Mouse (Mus musculus) skeletal muscle tissue, adult 2 months (tissue): ENCODE data around the gene Mpzl1.

Experiments
- DNase-seq: peaks from one replicate; pipeline ENCODE4 v3.0.0-alpha.2; 2012; ENCODE audit warnings: low read depth, low spot score

Mpzl1 gene

DNA sequence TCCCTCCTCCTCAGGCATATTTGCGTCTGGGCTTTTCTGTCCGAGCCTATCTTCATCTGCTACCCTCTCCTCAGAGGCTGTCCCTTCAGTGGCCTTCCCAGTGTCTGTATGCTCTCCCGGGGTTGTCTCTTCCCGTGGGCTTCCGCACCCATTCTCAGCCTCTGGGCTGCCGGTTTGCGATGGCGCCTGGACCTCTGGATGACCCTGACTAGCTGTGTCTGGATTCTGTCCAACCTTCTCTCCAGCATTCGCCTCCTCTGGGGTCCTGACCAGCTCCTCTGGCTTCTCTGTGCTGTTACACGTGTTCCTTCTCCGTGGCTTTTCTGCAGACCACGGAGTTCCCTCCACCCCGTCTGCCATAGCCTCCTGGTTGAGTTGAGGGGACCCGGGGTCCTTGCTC is 21.1 kb upstream of the Mpzl1 start:
- DNase-seq = no peak

DNA sequence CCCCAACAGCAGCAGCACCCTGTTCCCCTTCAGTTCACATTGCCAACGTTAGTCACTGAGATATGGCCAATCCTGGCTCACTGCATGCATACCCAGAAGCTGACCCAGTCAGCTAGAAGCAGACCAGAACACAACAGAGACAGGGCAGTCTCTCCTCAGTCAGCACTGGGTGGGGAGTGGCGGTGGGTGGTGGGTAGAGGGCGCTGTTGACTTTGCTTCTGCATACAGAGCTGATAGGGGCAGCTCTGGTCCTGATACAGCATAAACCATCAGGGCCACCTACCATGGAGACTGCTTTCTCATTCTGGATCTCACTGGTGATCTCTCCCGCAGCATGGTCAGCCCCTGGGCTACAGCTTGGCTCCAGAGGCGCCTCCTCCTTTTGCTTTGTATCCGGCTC is 20.7 kb upstream of the Mpzl1 start:
- DNase-seq = no peak

DNA sequence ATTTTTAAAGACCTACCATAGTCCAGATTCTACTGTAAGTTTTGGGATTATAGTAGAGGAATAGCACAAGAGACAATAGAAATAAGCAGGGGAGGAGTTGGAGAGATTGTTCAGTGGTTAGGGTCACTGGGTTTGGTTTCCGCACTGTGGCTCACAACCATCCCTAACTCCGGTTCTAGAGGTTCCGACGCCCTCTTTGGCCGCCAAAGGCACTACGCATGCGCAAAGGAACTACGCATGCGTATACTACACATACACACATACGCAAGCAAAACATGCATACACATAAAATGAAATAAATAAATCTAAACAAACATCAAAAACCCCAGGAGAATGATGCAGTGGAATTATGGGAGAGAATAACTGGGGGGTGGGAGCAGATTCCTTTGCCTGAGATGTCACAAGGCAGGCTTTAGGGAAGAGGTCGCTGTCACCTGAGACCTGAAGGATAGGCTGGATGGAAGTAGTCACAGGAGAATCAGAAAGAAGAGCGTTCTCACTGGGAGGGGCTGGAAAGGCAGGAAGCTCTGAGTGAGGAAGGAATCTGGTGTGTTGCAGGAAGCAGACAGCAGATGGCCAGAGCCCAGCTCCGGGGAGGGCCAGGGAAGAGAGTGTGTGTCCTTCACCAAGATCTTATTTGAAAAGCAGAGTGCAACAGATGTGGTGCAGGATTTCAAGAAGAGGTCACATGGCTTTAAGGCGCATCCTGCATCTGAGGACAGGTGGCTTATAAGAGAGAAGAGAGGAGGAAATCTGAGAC is 19.0 kb upstream of the Mpzl1 start:
- no peak for DNase-seq

DNA sequence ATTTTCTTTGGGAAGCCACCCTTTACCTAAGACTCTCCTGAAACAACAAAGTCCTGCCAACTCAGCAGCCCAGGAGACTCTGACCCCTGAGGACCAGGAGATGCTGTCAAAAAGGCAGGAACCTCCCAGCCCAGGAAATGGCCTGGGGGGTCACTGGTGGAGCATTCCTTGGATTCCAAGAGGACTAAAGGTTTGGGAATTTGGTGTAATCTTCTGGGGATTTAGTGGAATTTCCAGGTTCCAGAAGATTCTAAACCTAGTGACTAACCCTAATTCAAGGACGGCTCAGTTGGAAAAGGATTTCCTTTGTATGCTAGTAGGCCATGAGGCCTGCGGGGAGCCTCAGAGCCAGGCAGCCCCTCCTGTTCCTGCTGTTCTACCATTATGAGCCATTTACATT is 18.2 kb upstream of the Mpzl1 start:
- DNase-seq = no peak

DNA sequence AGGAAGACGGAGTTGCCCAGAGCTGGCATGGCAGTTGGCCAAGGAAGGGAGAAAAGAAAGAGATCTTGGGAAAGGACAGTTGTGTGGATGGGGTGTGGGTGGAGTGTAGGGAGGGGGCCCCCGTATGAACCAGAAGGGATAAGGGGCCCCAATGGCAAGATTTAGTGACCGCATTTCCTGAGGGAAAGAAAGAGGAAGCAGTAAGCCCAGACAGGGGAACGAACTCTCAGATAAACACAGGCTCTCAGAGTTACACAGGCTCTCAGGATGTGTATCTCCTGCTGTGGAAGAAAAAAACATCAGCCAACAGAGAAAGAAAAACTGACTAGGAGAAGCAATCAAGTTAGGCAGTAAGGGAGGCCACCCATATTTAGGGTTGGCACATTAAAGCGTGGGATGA is 16.8 kb upstream of the Mpzl1 start:
- DNase-seq = no peak

DNA sequence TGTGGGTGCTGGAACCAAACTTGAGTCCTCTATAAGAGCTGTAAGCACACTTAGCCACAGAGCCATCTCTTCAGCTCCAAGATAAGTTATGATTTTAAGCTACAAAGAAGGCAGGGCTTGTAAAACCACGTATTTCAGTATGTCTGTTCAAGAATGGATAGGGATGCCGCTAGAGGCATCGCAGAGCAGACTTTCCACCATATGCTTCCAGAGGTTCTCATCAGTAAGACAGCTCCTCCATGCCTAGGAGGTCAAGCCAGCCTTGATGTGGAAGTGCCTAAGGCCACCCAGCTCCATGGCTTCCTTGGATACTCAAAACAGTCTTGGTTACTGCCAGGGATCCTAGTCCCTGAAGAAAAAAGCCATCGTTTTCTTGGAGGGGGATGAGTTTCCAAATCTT is 10.8 kb upstream of the Mpzl1 start:
- no peak for DNase-seq

DNA sequence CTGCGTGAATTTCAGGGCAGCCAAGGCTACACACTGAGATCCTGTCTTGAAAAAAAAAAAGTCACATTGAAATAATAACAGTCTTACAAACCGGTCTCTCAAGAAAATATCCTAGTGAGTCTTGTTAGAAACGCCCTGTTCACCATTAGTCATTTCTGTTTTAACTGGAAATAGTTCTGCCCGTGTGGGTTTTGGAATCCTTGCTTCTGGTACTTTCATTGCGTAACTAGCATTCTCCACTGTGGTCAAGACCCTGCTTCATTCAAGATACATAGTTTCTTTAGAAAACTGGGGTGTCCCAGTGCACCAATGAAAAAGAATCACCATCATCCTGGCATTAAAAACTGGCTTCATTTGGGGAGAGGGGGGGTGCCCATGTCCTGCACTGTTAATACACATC is 9.4 kb upstream of the Mpzl1 start:
- no peak for DNase-seq

- peak; percentile 30 for DNase-seq
Observed at GRCm38 (mm10) chr1:165642780-165643311, 8.5 kb upstream of the Mpzl1 start.

DNA sequence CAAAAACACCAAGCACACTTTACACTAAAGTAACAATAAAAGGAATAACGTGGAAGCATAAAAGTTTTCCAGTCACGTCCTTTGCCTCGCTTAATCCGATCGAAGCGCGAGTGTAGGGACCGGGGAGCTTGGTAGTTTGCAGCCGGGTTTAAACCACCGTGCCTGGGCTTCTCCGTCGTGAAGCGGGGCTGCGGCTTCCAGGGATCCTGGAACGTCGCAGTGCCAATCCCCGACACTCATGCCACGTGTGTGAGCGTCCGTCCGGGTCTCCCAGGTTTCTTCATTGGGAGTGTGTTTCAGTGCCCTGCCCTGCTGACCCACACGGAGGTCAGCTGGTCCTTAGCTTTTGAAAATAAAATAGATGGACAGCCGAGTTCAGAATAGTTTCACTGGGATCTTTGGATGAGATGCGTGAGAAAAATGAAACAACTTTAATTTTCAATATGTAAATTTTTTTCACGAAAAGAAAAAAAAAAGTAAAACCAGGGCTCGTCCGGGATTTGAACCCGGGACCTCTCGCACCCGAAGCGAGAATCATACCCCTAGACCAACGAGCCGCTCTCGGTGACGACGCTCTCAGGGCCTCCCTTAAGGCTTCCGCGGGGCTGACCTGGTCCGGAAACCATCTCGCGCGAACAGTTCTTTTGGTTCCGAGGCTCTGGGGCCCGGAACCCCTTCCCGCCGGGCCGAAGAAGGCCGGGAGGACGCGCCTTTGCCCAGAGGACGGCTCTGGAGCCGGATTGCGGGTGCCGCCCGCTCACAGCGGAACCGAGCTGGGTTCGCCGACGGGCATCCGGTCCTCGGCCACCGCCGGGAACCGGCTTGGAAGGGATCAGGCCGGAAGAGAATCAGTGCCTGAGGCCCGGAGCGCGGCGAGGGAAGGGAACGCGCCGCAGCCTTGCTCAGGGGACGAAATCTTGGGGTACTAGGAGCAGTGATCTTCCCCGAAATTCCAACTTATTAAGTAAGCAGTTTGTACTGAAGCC is 7.7 kb upstream of the Mpzl1 start:
- peak; percentile 89 for DNase-seq

GRCm38 (mm10) chr1:165641271-165641771 is 7.0 kb upstream of the Mpzl1 start:
- DNase-seq = peak; percentile 85

DNA sequence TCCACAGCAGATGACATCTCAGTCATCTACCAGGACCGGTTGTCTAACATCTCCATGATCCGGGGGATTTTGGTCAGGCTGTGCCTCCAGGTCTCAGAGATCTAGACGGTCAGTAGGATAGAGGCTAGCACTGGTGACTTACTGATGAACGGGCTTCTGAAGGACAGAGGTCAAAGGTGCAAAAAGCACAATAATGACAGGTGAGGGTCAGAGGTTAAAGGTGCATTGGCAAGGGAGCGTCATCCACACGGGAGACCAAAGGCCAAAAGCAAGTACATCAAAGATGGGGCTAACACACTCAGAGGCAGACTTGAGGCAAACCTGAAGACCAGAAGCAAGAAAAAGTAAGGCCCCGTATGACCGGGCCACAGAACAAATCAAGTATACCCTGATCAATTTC is 2.0 kb upstream of the Mpzl1 start:
- DNase-seq = no peak

DNA sequence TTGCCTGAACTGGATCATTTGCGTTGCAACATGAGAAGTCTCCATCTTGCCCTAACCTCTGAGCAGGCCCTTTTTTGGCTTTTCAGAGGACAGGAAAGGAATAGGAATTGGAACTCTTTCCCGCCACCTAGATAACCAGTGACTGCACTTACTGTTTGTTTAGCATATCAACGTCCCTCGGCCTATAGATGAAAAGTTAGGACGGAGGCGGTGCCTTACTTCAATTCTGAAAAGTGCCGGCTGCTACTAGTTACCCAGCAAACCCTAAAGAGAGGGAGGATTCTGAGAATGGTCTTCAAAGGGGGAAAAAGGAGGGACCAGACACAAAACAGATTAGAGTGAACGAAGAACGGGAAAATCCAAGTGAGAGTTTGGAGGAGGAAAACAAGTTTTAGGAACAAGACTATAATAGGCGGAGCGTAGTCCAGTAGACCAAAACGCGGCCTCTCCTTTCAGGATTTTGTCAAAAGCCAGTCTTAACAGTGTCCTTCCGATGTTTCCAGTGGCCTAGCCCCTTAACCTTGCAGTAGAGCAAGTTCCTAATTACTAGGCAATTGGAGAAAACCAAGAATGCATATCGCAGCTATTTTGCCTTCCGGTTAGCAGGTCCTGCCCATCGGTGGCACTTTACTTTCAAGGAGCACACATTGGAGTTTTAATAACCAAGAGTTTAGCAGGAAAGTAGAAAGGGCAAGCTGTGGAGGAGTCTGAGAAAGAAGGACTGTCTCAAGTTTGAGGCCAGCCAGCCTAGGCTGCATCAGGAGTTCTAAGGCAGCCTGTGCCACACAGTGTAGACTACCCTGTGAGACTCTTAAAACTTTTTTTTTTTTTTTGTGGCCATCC is 938 bp upstream of the Mpzl1 start:
- no peak for DNase-seq

GRCm38 (mm10) chr1:165633345-165633744 is 993 bp downstream of the Mpzl1 start:
- DNase-seq = no peak

GRCm38 (mm10) chr1:165631136-165631535 is 3.2 kb downstream of the Mpzl1 start:
- DNase-seq = no peak

DNA sequence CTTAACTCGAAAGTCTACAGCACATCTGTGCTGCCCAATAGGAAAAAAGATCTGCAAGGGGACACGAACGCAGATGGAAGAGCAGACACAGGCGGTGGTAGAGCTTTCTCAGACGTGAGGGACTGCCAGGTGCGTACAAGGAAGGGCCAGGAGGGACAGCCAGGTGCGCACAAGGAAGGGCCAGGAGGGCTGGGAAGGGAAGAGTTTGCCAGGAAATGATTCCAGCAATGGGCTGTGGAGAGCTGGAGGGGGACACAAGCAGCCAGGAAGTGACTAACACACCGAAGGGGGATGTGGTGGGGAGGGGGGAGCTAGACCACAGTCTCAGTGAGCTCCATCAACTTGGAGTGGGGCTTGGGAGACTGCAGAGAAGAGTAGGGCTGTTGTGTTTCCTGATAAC is 4.4 kb downstream of the Mpzl1 start:
- DNase-seq = no peak

DNA sequence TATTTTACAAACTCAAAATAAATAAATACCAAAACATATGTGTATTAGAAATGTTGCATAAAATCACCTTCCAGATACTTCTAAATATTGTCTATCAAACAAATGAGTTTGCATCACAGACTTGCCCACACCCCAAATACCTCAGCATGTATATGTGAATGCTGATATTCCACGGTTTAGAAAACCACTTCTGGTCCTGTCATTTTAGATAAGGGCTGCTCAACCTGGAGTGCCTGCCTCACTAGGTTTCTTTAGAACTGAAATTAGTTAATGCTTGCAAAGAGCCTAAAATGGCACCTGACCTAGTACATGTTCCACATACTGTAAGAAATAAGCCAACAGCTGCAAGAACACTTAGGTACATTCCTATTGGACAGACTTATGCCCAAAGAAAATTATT is 5.7 kb downstream of the Mpzl1 start:
- no peak for DNase-seq

DNA sequence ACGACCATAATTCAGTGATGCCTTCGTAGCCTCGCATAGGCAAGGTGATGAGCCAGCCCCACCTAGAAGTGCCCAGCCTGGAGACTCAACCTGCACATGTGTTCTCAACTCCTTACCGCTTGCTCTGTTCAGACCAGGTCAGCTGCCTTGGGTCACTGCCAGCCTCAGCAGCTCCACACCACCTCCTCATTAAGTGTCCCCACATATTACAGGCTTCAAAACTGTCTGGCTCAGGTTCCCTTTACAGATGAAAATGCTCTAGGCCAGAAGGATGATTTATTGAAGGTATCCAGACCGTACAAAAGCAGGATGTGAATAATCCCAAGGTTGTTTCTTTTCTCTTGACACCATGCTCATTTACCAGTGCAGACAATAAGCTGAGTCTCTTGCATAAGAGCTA is 8.4 kb downstream of the Mpzl1 start:
- no peak for DNase-seq

- DNase-seq = no peak
Observed at GRCm38 (mm10) chr1:165625058-165625457, 9.3 kb downstream of the Mpzl1 start.

DNA sequence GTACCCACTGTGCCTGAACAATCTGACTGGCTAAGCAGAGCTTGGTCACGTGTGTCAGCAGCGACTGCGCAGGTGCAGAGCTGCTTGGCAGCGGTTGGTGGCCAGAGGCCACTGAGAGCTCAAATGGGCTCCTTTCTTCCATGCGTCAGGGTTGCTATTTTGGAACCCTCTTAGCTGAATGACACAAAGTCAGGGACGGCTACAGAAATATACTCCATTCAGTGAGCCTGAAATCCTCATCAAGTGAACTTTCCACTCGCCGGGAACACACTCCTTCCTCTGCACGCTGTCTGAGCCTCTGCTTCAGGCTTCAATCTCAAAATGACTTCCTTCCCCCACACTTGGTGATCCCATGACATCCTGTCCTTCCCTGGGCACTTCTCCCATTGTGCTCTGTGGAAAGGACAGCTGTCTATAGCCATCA is 16.1 kb downstream of the Mpzl1 start:
- peak; percentile 92 for DNase-seq

DNA sequence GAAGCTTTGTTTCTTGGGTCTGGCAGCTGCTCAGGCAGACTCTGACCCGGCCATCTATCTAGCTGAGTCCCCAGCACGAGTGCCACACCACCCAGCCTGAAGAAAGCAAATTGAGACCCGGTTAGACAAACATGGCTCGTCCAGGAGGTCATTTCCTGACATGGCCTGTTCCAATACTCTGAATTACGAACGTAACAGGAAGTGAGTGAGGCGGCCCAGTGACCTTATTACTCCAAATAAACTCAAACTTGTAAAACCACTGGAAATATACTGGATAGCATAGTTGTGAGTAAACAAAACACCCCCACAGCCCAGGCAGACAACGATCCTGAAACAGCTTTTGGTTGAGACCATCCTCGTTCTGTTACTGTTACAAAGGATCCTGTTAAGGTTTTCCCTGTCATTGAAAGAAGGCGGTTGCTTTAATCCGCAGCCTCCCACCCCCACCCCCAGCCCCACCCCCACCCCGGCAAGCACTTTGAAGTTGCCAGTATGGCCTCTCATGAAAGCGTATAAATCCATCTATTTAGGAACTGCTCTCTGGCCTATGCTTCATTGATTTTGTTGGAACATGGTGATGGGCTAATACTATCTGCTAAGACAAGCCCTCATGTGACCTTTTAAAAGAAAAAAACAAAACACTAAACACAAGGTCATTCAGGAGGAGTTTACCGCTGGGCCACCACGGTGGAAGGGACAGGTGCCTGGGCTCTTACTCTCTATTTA is 17.0 kb downstream of the Mpzl1 start:
- DNase-seq = no peak

GRCm38 (mm10) chr1:165616652-165617051 is 17.7 kb downstream of the Mpzl1 start:
- no peak for DNase-seq
